Mouse (Mus musculus): ENCODE measurements around the gene Olfr221.

DNA sequence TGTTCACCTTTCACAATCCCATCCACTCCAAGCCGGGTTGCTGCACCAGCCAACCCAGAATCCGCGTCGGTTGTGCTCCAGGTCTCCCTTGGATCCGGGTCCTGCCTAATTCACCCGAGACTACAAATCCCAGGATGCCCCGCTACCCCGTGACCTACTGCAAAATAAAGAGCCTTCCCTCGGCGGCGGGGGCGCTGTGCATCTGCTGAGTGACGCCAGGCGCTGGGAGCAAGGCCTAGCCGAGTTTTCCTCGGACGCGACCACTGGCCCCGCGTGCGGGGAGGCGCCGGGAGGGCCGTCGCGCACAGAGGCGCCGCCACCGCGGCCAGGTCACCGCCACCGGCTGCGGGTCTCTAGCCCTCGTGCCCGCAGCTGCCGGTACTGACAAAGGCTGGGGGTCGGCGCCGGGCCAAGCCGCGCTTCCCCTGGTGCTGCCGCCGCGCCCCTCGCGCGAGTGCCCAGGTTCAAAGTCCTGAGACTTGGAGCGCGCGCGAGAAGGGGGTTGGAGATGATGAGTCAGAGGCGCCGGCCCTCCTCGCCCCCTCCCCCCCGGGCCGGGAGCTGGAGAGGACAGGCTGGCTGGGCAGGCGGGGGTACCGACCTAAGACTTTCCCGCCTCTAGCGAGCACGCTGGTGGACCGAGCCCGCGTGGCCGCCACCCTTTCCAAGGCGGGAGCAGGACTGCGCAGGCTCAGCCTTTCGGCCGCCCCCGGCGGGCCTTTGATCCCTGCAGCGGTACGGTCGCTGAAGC is 22.5 kb downstream of the Olfr221 start:
- TF ChIP-seq CTCF (conservative IDR thresholded peaks at IDR 0.05; ENCODE audit: low read length) (no peak), POU5F1 (IDR thresholded peaks at IDR 0.05; ENCODE audit: borderline replicate concordance, low read length) (no peak)
